Mouse (Mus musculus): ENCODE measurements around the gene Sema3e. TPM values are rescaled to one million over a fixed set of nuclear protein-coding genes. Genes with fewer than 3 reads are reported as not detected.

Gene Sema3e
- total RNA-seq, 1 experiment: 24.6 TPM

- TF ChIP-seq ZC3H11A (IDR thresholded peaks at IDR 0.05; ENCODE audit: borderline replicate concordance, low read depth, low read length): no peak
- TF ChIP-seq ZNF384 (IDR thresholded peaks at IDR 0.05; ENCODE audit: low read depth, low read length): no peak
- TF ChIP-seq HCFC1 (IDR thresholded peaks at IDR 0.05; ENCODE audit: borderline replicate concordance, insufficient read depth, low read length): no peak
- TF ChIP-seq MAFK (IDR thresholded peaks at IDR 0.05; ENCODE audit: insufficient read depth, low read depth, low read length): no peak
- H3K4me3 ChIP-seq (ENCODE audit: insufficient read depth in 1 of 2, low read depth in 1 of 2, low read length in 2 of 2, poor library complexity in 1 of 2, severe bottlenecking in 1 of 2): no peak overlapping the region
- no peak overlapping the region for H3K27ac ChIP-seq (ENCODE audit: insufficient read depth, low read depth, low read length, poor library complexity, severe bottlenecking)
- no peak for DNase-seq (ENCODE audit: low read depth, low spot score)
- no peak overlapping the region for H3K9ac ChIP-seq (ENCODE audit: insufficient read depth, low read depth, low read length, poor library complexity, severe bottlenecking)
- no peaks in the 10 kb centered on the region for H3K9me3 ChIP-seq (ENCODE audit: control insufficient read depth, insufficient read depth, low read depth, low read length)
- no peaks in the 10 kb centered on the region for H3K4me1 ChIP-seq (ENCODE audit: control insufficient read depth in 2 of 2, insufficient read depth in 2 of 2, low read length in 2 of 2, poor library complexity in 1 of 2)
- in situ Hi-C loops (cut with MboI; ENCODE audit: low sequenced_read_pairs in 2 of 2, unreplicated experiment in 2 of 2): no loop called here
- H3K36me3 ChIP-seq (ENCODE audit: control insufficient read depth, insufficient read depth, low read length, poor library complexity, severe bottlenecking): no peaks in the 10 kb centered on the region
Observed at GRCm38 (mm10) chr5:14260156-14260555, 235.1 kb downstream of the Sema3e start.

GRCm38 (mm10) chr5:14267400-14267799 is 242.3 kb downstream of the Sema3e start:
- no peaks in the 10 kb centered on the region for H3K36me3 ChIP-seq (ENCODE audit: control insufficient read depth, insufficient read depth, low read length, poor library complexity, severe bottlenecking)
- TF ChIP-seq CHD2 (IDR thresholded peaks at IDR 0.05; ENCODE audit: low read depth, low read length) (no peak), MAFK (IDR thresholded peaks at IDR 0.05; ENCODE audit: insufficient read depth, low read depth, low read length) (no peak), ZC3H11A (IDR thresholded peaks at IDR 0.05; ENCODE audit: borderline replicate concordance, low read depth, low read length) (no peak), ZNF384 (IDR thresholded peaks at IDR 0.05; ENCODE audit: low read depth, low read length) (no peak), HCFC1 (IDR thresholded peaks at IDR 0.05; ENCODE audit: borderline replicate concordance, insufficient read depth, low read length) (no peak)
- no peak overlapping the region for H3K4me3 ChIP-seq (ENCODE audit: insufficient read depth in 1 of 2, low read depth in 1 of 2, low read length in 2 of 2, poor library complexity in 1 of 2, severe bottlenecking in 1 of 2)
- H3K27ac ChIP-seq (ENCODE audit: insufficient read depth, low read depth, low read length, poor library complexity, severe bottlenecking): no peak overlapping the region
- no peaks in the 10 kb centered on the region for H3K9me3 ChIP-seq (ENCODE audit: control insufficient read depth, insufficient read depth, low read depth, low read length)
- no peak for DNase-seq (ENCODE audit: low read depth, low spot score)
- H3K9ac ChIP-seq (ENCODE audit: insufficient read depth, low read depth, low read length, poor library complexity, severe bottlenecking): no peak overlapping the region
- in situ Hi-C loops (cut with MboI; ENCODE audit: low sequenced_read_pairs in 2 of 2, unreplicated experiment in 2 of 2): no loop called here
- H3K4me1 ChIP-seq (ENCODE audit: control insufficient read depth in 2 of 2, insufficient read depth in 2 of 2, low read length in 2 of 2, poor library complexity in 1 of 2): no peaks in the 10 kb centered on the region

Other genes starting within 250 kb of the Sema3e start
- not detected in 2 replicates for gene Speer3, start 233.7 kb upstream of the Sema3e start, total RNA-seq (2012; rRNA removed)